Mouse (Mus musculus) midbrain, embryonic 10.5 days (tissue): ENCODE data around the gene 4931414P19Rik. TPM values are rescaled to one million over a fixed set of nuclear protein-coding genes. Genes with fewer than 3 reads are reported as not detected.

ENCODE experiments used
- DNase-seq: peaks from one replicate; pipeline ENCODE4 v3.0.0-alpha.2; 2017; ENCODE audit warnings: low spot score
- H3K27ac ChIP-seq: fragments of 300-500 bp; sonication (generic); replicated peaks from 2 replicates; pipeline ENCODE4 v1.5.1; 2016; ENCODE audit warnings: mild to moderate bottlenecking
- H3K27me3 ChIP-seq: fragments of 300-500 bp; sonication (generic); 2 replicates; pipeline ENCODE4 v1.6.1; 2016; ENCODE audit warnings: low read depth, mild to moderate bottlenecking; ENCODE audit not compliant: poor library complexity, severe bottlenecking
- H3K36me3 ChIP-seq: fragments of 300-500 bp; sonication (generic); 2 replicates; pipeline ENCODE4 v1.6.1; 2016; ENCODE audit warnings: mild to moderate bottlenecking, moderate library complexity
- H3K4me1 ChIP-seq: fragments of 300-500 bp; sonication (generic); 2 replicates; pipeline ENCODE4 v1.6.1; 2016
- H3K4me3 ChIP-seq: fragments of 300-500 bp; sonication (generic); 2 replicates; pipeline ENCODE4 v1.5.1; 2016; ENCODE audit warnings: mild to moderate bottlenecking, moderate library complexity
- H3K9me3 ChIP-seq: fragments of 300-500 bp; sonication (generic); replicated peaks from 2 replicates; pipeline ENCODE4 v1.6.1; 2016; ENCODE audit warnings: mild to moderate bottlenecking
- whole genome bisulfite sequencing: fragments of 180-500 bp; shearing (Covaris S2); methylation state at CpG from one replicate; pipeline ENCODE4 v1.1.7; 2016; 5-methylcytosine and 5-hydroxymethylcytosine counted together
- polyA plus RNA-seq: library from polyadenylated mRNA; unstranded; fragments of >200 nt; fragmentation: Nextera tagmentation; extraction: Ambion mirVana; gene quantifications from 2 replicates; pipeline ENCODE4 v1.2.1, GENCODE M21; 2016

The 4931414P19Rik gene
- polyA plus RNA-seq, 1 experiment from 2014 or later: 11.0 TPM

DNA sequence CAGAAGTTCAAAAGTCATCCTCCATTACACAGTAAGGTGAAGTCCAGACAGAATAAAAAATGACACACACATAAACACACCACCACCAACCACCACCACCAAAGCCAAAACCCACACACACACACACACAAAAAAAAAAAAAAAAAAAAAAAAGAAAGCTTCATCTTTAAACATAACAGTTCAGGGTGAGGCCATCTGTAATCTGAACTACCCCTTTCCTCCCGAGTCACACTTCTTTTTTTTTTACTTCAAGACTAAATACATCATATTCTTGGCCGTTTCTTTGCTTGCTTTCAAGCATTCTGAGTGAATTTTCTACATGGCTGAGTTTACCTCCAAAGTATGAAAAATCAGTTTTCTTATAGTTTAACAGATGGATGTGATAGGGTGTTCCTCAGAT is 4.2 kb downstream of the 4931414P19Rik start:
- Histone ChIP-seq H3K9me3 (no peaks in the 10 kb centered on the region), H3K36me3 (peaks cover 17% of the 10 kb centered on the region), H3K27ac (no peak overlapping the region), H3K27me3 (no peaks in the 10 kb centered on the region), H3K4me1 (peaks cover 41% of the 10 kb centered on the region), H3K4me3 (no peak overlapping the region)
- 81% methylated on average over 2 of the region's 2 CpGs for WGBS
- DNase-seq: no peak

GRCm38 (mm10) chr14:54597084-54597483 is 8.7 kb downstream of the 4931414P19Rik start:
- WGBS: 78% methylated on average over 7 of the region's 7 CpGs
- H3K27me3 ChIP-seq: no peaks in the 10 kb centered on the region

DNA sequence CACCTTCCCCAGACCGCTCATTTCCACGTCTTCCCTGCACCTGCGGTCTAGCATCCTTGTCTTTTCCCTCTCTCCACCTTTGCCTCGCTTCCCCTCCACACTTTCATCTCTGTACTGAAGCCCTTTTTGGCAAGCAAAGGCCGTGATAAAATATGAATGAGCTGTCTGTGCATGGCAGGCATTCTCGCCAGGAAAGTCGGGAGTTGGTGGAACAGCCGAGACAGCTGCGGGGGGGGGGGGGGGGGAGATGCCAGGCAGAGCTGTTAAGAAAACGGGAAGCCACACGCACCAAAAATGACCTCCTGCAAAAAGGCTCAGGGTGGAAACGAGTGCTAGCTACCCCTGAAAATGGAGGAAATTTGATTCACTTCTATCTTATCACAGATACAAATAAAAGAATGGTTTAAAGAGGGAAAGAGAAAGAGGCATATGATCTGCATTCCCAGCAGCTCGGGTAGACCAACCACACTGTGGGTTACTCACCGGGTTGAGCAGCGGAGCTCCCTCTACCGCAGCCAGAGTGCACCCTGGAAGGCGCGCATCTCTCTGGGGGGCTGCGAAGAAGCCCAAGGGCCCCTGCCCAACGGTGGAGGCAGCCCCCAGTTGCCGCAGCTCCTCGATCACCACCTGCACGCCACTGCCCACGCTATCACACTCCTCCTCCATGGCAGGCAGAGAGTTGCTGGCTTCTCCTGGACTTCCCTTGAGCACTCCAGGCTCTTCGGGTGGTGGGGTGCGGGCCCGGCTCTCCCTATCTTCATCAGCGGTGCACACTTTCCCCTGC is 11.0 kb downstream of the 4931414P19Rik start:
- no peak overlapping the region for H3K4me3 ChIP-seq
- 69% methylated on average over 28 of the region's 28 CpGs for WGBS
- peaks cover 56% of the 10 kb centered on the region for H3K36me3 ChIP-seq
- peaks cover 7% of the 10 kb centered on the region; the same call in 1 of the 2 replicates for H3K4me1 ChIP-seq
- no peaks in the 10 kb centered on the region for H3K27me3 ChIP-seq
- DNase-seq: no peak
- 0 out of 2 replicates have a peak, but pooled peaks cover 3% of the 10 kb centered on the region for H3K9me3 ChIP-seq
- no peak overlapping the region for H3K27ac ChIP-seq

More at GRCm38 (mm10) chr14:54597084-54597483, 8.7 kb downstream of the 4931414P19Rik start:
- Histone ChIP-seq H3K4me1 (peaks cover 8% of the 10 kb centered on the region; the same call in 1 of the 2 replicates), H3K4me3 (no peak overlapping the region), H3K9me3 (0 out of 2 replicates have a peak, but pooled peaks cover 3% of the 10 kb centered on the region), H3K27ac (no peak overlapping the region), H3K36me3 (peaks cover 42% of the 10 kb centered on the region)
- DNase-seq: no peak

DNA sequence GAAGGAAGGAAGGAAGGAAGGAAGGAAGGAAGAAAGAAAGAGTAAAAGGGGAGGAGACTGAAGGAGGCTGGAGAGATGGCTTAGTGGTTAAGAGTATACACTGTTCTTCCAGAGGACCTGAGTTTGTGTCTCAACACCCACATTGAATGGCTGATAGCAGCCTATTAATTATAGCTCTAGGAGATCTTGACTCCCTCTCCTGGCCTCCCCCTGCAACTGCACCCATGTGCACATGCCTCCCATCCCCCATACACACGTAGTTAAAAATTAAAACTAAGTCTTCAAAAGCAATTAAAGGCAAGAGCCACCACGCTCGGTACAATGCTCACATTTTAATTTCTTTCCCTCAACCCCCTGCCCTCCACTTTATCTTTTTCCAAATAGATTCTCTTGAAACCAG is 11.7 kb downstream of the 4931414P19Rik start:
- H3K36me3 ChIP-seq: peaks cover 51% of the 10 kb centered on the region
- DNase-seq: no peak
- peaks cover 7% of the 10 kb centered on the region; the same call in 1 of the 2 replicates for H3K4me1 ChIP-seq
- H3K27ac ChIP-seq: no peak overlapping the region
- no peak overlapping the region for H3K4me3 ChIP-seq
- no peaks in the 10 kb centered on the region for H3K27me3 ChIP-seq
- 92% methylated on average over 3 of the region's 3 CpGs for WGBS
- 0 out of 2 replicates have a peak, but pooled peaks cover 3% of the 10 kb centered on the region for H3K9me3 ChIP-seq

DNA sequence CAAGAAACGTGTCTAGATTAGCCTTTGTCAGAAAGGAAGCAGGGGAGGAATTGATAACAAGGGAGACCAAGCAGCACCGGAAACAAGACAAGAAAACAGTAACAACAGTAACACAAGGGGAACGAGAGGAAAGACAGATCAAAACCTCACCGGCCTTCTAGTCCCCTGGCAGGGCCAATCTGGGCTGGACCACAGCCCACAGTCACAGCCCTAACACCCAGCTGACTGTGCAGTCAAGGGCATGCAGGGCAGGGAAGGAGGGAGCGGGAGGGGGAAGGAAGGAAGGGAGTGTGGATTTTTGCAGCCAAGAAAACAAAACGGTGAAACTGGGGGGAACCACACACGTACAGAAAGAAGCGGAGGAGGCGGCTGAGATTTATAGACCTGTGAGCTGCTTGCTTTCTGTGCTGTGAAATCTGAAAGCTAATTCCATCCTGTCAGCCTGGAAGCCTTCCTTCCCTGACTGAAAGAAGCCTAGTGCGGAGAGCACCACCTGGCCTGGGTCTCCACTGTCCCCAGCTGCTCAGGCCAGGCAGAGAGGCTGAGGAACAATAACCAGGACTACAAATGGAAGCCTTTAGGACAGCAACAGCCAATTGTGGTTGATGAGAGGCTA is 13.4 kb downstream of the 4931414P19Rik start:
- no peak for DNase-seq
- H3K27ac ChIP-seq: peak overlapping the region; percentile 64

DNA sequence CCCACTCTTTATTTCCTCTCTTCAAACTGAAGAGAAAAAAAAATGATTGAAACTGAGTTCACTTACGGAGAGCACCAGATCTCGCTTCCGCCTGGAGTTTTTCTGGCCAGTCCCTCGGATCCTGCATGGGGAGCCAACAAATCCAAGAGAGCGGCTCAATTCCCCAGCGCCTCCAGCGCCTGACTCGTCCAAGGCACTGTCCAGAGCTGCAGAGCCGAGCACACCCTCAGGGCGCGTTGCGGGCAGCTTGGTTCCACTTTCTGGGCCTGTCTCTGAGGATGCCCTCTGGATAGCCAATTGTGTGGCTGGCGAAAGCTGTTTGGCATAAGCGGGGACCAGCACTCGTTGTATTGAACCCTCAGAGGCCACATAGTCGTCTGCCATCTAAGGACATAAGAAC is 14.7 kb downstream of the 4931414P19Rik start:
- WGBS: 90% methylated on average over 16 of the region's 16 CpGs
- Histone ChIP-seq H3K4me1 (peaks cover 7% of the 10 kb centered on the region; the same call in 1 of the 2 replicates), H3K27ac (no peak overlapping the region), H3K27me3 (no peaks in the 10 kb centered on the region), H3K36me3 (peaks cover 42% of the 10 kb centered on the region), H3K9me3 (0 out of 2 replicates have a peak, but pooled peaks cover 3% of the 10 kb centered on the region), H3K4me3 (no peak overlapping the region)
- no peak for DNase-seq

More for the DNA sequence above, 13.4 kb downstream of the 4931414P19Rik start:
- Histone ChIP-seq H3K9me3 (0 out of 2 replicates have a peak, but pooled peaks cover 3% of the 10 kb centered on the region), H3K27me3 (no peaks in the 10 kb centered on the region), H3K4me3 (no peak overlapping the region), H3K4me1 (peaks cover 7% of the 10 kb centered on the region; the same call in 1 of the 2 replicates), H3K36me3 (peaks cover 44% of the 10 kb centered on the region)
- 82% methylated on average over 10 of the region's 10 CpGs for WGBS

DNA sequence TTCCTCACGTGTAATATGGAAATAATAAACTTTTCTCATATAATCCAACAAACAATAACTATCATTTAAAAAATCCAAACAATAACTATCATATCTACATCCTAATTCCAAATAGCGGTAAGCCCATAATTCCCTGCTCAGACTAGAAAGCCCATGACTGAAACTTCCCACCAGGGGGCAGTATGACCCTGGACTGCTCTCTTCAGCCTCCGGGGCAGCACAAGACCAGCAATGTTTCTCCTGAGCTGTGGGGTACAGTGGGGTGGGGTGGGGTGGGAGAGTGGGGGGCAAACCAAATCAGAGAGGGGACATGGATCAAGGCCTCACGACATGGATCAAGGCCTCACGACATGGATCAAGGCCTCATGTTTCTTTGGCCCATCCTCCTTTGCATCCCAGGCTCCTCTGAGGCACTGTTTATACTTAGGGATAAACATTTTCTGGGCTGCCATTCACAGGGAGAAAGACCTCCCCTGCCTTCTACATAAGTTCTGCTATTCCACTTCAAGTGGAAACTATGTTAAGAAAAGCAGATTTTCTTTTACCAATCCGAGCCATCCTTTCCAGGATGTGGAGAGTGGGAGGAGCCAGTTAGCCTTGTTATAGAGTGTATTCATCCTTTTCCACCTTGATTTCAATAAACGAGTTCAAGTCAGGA is 22.0 kb downstream of the 4931414P19Rik start:
- WGBS: 47% methylated on average over 7 of the region's 7 CpGs
- peaks cover 34% of the 10 kb centered on the region for H3K36me3 ChIP-seq
- peak; percentile 67 for DNase-seq

GRCm38 (mm10) chr14:54582536-54582935 is 23.3 kb downstream of the 4931414P19Rik start:
- Histone ChIP-seq H3K4me1 (peaks cover 15% of the 10 kb centered on the region), H3K27ac (no peak overlapping the region), H3K4me3 (no peak overlapping the region), H3K36me3 (peaks cover 34% of the 10 kb centered on the region), H3K27me3 (no peaks in the 10 kb centered on the region), H3K9me3 (no peaks in the 10 kb centered on the region)
- no peak for DNase-seq
- WGBS: 94% methylated on average over 9 of the region's 9 CpGs

More for the DNA sequence above, 22.0 kb downstream of the 4931414P19Rik start:
- no peaks in the 10 kb centered on the region for H3K27me3 ChIP-seq
- H3K4me1 ChIP-seq: peaks cover 4% of the 10 kb centered on the region; the same call in 1 of the 2 replicates
- no peaks in the 10 kb centered on the region for H3K9me3 ChIP-seq
- H3K4me3 ChIP-seq: no peak overlapping the region
- no peak overlapping the region for H3K27ac ChIP-seq

DNA sequence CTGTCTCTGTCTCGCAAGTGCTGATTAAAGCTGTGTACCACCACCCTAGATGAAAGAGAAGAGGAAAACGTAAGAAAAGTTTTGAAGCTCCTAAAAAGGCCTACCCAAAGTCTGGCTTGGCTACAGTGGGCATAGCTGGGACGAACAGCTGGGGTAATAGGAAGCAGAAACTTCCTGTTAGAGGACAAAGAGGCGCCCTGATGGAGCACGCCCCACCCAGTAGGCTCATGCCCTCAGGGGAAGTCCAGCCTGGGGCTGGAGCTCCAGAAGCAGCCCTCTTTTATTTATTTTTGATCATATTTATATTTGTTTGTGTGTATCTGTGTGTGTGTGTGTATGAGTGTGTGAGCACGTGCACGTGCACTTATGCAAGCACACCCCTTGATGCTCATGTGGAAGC is 26.2 kb downstream of the 4931414P19Rik start:
- DNase-seq: no peak
- Histone ChIP-seq H3K4me1 (peaks cover 43% of the 10 kb centered on the region), H3K36me3 (peaks cover 26% of the 10 kb centered on the region), H3K9me3 (no peaks in the 10 kb centered on the region), H3K4me3 (no peak overlapping the region), H3K27me3 (no peaks in the 10 kb centered on the region), H3K27ac (no peak overlapping the region)
- 84% methylated on average over 7 of the region's 7 CpGs for WGBS

- peaks cover 58% of the 10 kb centered on the region for H3K4me1 ChIP-seq
- DNase-seq: no peak
- 1% methylated on average over 10 of the region's 10 CpGs for WGBS
- H3K9me3 ChIP-seq: no peaks in the 10 kb centered on the region
- peak overlapping the region; percentile 99 for H3K27ac ChIP-seq
- H3K36me3 ChIP-seq: peaks cover 26% of the 10 kb centered on the region
- peak overlapping the region; percentile 100 for H3K4me3 ChIP-seq
- H3K27me3 ChIP-seq: no peaks in the 10 kb centered on the region
These were observed 27.7 kb downstream of the 4931414P19Rik start for GRCm38 (mm10) chr14:54578063-54578462.

GRCm38 (mm10) chr14:54577089-54577982 is 28.5 kb downstream of the 4931414P19Rik start, which contains the start of gene Ajuba:
Gene Ajuba, minus strand, starts transcription at chr14:54577558.
- WGBS: under 1% methylated on average over 66 of the region's 66 CpGs
- Histone ChIP-seq H3K27me3 (no peaks in the 10 kb centered on the region), H3K36me3 (peaks cover 22% of the 10 kb centered on the region), H3K9me3 (no peaks in the 10 kb centered on the region), H3K4me3 (peak within 1 kb of the TSS; percentile 100), H3K27ac (peak within 1 kb of the TSS; percentile 99), H3K4me1 (peaks cover 66% of the 10 kb centered on the region)
- peak; percentile 95 for DNase-seq
